Mouse (Mus musculus): Measurements from ENCODE around the gene Arhgef2.

DNA sequence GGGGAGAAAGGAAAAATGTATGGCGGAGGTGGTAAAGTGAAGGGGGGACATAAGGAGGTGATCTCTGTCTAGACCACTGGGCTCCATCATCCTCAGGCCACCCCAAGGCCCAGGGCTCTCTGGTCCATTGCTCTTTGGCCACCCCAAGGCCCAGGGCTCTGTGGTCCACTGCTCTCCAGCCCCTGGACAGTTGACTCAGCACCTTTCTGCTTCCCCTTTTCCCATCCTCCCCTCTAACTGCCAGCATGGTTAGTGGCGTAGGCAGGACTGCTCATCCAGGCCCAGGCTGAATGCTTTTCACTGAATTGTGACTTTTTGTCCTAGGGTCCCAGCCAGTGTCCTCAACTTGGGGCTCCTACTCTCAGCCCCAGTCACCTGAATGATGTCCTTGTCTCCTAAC, 21.8 kb downstream of the Arhgef2 start:
- TF ChIP-seq POLR2A (IDR thresholded peaks at IDR 0.05; ENCODE audit: control insufficient read depth, extremely low read depth, insufficient read depth, low read length, poor library complexity) (no peak), CTCF (IDR thresholded peaks at IDR 0.05; ENCODE audit: borderline replicate concordance, control insufficient read depth, extremely low read depth, insufficient read depth, low read length, poor library complexity) (no peak)
